Mouse (Mus musculus) cerebellum, postnatal 4 days (tissue): Measurements from ENCODE around the gene Rftn1.

ENCODE experiments used
- DNase-seq, 2 experiments: peaks; one replicate each; pipeline ENCODE4 v3.0.0; 2022; ENCODE audit warnings: low spot score in 2 of 2, mixed read lengths in 1 of 2

Gene Rftn1

DNA sequence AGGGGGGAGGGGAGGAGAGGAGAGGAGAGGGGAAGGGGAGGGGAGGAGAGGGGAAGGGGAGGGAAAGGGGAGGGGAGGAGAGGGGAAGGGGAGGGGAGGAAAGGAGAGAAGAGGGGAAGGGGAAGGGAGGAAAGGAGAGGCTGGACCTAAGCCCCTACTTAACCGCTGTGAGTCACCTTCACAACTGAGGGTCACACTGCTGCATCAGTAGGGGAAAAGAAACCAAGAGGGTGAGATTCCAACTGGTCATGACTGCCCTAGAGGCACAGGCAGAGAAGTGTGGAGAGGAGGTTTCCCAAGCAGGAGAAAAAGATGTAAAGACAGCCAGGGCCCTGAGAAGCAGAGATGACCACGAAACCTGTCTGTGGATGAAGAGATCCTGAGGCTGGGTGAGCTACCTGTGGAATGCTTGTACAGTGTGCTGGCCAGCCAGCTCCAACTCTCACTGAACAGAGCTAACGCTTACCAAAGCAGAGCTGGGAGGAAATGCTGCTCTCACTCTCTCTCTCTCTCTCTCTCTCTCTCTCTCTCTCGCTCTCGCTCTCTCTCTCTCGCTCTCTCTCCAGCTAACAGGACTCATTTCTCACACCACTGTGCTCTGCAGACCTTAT, 19.4 kb downstream of the Rftn1 start:
- no peak for DNase-seq

DNA sequence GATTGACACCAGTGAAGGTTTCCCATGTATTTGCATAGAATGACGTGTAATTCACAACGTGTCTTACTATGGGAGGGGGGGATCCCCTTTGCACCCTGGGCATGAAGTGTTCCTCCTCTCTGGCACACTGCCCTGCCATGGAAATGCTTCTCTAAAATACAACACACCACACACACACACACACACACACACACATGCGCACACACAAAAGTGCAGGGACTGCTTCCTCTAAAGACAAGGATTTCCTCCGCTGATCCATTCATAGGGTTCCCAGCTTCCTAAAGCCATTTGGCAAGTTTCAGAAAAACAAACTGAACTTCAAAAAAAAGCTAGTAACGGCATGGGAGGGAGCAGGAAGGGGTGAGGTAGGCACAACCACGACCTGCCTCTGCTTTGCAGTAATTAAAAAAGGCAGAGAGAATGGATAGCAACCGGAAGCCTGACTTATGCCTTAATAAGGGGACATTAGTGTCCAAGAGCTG, 20.5 kb downstream of the Rftn1 start:
- DNase-seq, result no peak

DNA sequence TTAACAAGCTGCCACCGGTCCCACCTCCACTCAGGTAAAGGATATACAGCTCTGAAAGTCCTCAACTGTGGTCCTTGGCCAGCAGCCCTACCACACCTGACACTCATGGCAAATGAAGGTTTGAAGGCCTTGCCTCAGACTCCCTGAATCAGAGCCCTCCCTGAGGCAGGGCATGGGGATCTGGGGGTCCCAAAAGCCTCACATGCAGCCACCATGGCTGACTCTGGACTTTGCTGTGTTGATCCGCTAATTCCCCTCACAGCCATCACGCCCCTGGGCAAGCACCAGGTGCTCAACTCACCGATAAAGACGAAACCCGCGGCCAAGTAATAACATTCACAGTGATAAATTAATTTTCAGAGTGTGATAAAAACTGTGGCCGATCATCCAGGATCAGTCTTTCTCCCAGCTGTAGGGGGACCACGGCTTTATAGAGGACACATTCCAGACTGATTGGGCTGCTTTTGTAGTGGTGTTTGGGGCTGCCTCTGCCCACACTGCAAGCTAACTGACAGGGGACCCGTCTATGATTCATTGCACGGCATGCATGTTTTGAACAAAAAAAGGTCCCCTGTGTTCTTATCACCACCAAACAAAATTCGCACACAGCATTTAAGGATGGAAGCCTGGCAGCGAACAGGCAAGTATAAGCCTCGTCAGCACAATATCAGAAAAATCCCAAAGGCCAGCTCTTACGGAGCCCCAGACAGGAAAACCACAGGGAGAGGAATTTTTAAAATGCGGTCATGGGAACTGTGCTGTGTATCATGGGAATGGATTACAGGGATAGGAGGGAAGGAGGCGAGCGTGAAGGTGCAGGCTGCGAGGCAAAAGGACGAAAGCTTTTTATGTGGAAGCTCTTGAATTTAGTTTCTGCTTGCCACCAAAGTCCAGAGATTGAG, 29.3 kb downstream of the Rftn1 start:
- no peak for DNase-seq

DNA sequence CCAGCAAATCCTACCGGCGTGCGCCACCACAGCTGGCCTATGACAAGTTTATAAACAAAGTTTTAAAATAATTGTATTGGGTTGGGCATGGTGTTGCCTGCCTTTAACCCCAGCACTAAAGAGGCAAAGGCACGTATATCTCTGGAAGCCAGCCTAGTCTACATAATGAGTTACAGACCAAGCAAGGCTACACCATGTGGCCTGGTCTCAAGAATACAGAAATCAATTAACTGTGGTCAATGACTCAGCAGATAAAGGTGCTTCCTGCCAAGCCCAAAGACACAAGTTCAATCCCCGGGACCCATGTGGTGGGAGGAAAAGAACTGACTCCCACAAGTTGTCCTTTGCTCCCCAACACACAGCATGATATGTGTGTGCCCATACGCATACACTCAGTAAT, 30.1 kb downstream of the Rftn1 start:
- DNase-seq, result no peak

DNA sequence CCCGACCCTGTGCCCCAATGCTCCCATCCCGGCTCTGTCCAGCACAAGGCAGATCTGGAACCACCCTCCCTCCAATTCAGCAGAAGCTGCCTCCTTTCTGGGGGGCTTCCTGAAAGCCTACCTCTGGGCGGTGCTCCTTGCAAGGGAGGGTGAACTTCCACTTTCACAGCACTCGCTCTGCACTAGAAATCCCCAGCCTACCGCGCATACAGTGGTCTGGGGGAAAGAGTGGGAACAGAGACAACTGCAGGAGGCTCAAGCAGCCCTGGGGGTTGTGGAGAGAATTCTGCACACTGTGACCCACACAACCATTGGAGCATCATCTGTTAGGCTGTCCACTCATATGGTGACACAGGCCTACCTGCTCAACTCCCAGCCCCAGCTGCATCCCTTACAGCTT, 30.7 kb downstream of the Rftn1 start:
- no peak for DNase-seq

DNA sequence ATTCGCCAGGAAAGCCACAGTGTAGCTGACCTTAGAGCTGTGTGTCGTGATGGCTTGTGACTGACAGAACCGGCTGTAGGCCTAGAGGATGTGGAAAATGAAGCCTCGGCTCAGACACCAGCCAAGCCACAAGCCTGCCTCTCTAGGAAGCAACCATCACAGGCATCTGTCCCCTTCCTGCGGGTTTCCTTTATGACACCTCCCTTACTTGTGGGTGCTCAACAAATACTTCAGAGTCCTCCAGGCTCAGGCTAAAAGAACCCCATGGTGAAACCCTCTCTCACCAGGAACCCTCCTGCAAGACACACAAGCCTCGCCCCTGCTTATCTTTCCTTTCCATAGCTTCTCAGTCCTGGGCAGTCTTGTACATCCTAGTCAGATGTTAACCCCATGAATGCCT, 31.9 kb downstream of the Rftn1 start:
- no peak for DNase-seq

DNA sequence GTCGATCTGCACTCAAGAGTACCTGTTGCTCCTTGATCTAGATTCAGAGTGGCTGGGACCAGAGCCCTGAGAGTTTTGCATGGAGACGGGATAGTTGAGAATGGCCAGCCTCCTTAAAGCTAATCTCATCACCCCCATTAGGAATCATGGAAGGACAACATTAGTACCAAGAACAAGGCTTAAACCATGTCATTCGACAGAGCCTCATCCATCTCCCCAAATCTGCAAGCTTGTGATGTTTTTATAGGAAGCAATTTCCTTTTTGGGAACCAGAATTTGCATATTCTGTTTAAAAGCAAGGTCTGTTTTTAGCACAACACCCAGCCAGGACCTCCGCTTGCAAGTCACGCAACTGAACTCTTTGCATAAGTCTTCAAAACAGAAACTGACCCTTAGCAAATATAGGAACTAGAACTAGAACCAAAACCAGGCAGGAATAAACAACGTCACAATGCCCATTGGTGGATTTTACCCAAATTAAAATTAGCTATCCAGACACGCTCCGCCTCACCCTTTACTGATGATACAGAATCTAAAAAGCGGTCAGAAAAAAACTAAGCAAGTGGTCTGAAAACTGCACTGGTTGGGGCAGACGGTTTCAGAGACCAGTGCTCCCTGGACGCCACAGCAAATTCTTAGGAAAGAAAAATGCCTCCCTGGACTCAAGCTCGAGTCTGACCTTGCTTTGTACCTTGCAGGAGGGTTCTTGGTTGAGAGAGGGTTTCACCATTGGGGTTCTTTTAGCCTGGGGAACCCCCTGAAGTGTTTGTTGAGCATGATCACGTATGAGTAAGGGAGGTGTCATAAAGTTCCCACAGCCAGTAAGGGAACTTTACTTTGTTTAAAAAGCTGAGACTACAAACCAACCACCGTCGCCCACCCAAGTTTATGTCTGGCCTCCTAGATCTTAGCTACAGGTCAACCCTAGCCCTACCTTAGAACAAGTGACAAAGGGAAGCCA, 33.0 kb downstream of the Rftn1 start:
- no peak for DNase-seq

DNA sequence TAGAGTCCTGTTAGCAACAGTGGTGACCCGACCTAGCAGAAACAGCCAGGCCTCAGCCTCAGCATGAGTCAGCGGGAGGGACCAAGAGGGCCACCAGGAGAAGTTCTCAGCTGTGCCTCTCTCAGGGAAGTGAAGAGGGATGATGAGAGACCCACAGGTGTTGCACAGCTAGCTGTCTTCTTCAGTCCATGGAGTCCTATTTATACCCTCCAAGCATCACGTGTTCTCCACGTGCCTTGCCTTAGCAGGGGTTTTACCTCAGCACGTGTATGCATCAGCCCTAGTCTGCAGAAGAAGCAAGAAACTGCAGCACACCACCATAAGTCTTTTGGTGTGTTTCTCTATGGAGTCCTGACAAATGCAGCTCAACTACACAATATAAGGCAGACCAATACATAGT, 38.4 kb downstream of the Rftn1 start:
- DNase-seq, result no peak

DNA sequence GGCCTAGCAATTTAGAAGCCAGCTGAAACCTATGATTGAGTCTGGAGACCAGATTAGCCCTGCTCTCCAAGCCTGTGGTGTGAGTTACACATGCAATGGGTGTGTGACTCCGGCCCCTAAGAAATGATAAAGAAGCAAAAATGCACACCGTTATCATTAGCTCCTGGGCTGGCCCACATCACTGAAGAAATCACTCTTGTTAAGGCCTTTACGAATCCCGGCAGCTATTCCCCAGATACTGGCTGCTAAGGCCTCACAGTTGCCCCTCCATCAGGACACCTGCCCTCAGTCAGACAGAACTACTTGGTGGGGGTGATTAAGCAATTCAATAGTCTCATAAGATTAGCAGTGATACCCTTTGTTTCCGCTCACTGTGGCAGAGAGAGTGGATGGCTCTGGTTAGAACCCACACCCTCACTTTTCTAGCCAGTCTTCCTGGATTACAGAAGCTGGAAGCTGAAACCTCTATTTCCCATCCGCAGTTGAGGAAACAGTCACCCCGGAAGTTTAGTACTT, 39.2 kb downstream of the Rftn1 start:
- DNase-seq, result no peak

DNA sequence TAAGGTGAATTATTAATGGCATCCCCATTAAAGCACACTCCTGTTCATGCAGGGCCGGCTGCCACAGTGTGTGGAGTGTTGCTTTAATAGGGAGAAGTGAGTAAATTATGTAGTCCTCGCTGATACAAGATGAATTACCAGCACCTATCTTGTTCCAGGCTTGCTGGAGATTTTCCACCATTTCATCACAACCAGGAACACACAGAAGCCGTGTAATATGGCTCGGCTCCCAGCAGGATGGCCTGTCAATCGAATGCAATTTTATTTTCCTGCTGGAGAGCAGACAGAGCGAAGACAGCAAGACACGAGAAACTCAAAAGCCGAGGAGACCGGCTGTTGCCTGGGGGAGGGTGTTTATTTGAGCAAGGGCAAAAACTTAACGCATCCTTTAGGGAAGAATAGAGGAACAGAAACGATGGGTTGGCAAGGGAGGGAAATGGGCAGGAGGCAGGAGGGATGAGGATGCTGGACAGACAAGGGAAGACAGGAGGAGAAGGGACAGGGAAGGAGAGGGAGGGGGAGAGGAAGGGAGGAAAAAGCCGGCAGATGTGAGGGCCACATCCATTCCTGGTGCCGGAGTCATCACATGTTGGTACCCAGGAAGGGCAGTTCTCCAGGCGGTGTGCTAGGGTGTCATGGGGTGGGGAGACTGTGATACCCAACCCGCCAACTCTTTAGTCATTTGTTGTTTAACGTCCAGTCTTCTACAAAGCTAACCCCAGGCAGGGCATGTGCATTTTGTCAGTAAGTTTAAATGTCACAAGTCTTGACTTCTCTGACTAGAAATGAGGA, 39.9 kb downstream of the Rftn1 start:
- DNase-seq, result no peak

DNA sequence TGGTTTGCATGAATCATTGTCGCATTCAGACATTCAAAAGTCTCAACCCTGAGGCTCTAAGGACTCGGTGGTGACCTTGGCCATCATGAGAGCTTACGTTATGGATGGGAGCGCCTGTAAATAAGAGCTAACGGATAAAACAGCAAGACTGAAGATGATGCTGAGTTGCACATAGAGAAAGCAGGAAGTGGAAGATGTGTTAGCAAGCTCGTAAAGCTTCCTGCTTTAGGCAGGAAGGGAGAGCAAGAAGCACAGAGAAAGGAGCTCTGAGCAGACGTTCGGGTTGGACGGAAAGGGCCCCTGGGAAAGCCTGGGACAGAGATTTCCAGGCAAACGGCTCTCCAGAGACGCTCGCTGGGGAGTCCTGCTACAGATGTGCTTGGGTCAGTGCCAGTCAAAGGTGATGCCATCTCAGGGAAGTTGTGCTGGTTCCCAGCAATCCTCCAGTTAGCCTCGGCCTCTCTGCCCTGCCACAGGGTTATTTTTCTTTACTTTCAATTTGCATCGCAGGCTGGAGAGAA, 40.7 kb downstream of the Rftn1 start:
- no peak for DNase-seq

DNA sequence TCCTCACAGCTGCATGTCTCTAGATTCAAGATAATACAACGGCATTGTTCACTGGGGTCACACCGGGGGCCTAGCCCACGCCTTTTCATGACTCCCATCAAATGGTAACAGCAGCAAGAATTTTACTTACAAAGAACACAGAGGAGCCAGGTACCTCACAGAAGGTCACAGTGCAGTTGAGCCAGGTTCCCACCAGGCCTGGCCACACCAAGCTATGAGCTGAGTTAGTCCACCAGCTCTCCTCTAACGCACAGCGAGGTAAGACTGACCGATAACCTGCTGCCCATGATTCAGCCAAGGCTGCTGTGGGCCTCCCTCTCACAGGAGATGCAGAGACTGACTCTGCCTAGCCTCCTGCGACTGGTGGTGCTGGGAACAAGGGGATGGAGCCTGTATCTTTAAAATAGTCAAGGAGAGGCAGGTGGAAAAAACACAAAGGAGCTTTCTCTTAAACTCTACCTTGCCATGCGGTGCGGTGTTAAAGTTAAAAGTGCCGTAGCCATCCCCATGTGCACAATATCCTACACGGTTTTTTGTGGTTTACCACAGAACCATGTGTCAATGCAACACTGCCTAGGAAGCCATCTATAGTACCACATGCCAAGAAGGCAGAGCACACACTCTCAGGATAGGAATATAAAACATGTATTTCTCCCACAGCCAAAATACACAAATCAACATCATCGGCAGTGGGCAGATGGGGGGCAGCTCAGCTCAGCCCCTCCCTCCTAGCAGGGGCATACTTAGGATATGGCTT, 42.5 kb downstream of the Rftn1 start:
- DNase-seq, result no peak

DNA sequence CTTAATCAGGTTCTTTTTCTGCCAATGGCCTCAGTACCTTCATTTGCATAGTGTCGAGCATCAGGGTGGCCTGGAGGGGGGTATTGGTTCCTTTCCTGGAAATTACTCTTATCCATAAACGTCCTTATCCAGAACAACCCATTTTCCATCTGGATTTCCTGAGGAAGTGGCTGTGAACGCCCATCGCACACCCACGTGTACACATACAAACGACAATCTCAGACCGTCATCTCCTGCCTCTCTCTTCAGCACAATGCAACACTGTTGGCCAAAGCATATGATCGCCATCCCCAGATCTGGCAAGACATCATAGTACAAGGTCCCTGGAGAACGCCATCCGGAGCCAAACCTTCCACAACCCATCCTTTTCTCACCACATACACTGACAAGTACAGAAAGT, 47.1 kb downstream of the Rftn1 start:
- DNase-seq, result no peak

DNA sequence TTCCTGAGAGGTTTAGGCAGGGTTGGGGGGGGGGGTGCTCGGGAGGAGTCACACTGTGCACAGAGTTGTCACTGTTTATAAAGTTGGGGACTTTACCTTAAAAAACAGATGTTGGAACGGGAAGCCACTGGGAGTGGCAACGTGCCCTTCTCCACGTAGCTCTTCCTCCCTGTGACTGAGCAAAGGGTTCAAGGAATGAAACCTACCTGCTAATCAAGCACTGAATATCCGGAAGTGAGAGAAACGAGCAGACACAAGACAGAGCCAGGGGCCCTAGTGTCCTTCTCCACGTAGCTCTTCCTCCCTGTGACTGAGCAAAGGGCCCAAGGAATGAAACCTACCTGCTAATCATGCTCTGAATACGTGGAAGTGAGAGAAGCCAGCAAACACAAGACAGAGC, 47.9 kb downstream of the Rftn1 start:
- DNase-seq, result no peak

DNA sequence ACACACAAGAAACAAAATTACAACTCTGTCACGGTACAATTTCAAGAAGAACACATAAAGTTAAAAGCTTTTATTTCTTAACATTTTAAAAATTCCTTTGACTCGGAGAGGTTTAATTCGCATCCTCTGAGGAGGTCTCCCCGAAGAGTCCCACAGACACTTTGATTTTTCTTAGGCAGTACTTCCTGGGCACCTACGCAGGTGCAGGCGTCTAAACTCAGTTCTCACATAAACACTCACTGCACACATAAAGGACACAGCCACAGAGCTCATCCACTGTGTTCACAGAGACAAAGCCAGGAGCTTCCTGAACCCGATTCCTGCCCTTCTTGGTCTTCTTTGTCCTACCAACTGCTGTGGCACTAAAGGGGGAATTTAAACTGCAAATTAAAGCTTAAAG, 48.3 kb downstream of the Rftn1 start:
- DNase-seq, result no peak

DNA sequence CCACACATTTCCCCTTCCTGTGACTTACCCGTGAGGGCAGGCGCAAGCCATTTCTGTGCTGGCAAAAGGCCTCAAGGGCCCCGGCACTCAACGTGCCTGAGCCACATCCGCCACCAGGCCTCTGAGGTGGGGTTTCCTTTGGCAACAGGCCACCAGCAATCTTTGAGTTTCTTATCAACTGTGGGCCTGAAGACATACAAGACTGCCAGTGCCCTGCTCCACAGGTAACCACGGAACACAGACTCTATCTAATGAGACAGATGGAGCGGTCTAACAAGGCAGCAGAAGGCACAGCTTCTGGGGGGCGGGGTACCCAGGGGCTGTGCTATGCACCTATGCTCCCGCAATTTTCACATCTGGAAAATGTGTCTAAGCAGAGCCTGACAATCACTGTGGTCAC, 54.4 kb downstream of the Rftn1 start:
- DNase-seq, result no peak

DNA sequence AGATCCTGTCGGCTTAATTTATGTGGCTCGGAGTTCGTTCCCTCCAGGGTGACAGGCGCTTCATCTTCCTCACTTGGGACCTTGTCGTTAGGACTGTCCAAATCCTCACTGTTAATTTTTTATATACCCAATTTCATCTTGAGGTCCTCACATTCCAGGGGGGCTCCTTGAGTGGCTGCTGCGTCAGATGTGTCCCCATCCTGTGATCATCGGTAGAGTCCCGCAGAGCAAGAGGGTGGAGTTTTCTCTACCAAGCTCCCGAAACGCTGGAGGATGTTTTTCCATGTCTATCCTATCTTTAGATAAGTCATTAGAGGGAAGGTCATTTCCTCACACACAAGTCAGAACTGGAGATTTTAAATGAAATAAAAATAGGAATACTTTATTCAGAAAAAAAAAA, 55.0 kb downstream of the Rftn1 start:
- no peak for DNase-seq

DNA sequence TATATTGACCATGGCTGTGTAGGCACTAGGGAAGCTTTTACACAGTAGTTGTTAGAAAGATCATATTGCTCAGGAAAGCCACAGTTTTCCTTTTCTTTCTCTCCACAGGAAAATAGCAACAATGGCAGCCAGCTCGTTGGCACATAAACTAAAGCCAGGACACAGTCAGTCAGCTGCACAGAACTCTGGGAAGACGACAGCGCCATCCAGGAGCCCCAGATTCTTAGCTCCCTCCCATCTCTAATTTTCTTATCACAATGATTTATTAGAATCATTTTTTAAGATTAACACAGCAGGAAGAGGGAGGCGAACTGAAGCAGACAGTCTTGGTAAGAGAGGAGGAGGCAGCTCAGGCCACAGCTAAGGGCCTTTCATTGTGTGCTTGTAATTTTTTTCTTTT, 58.8 kb downstream of the Rftn1 start:
- no peak for DNase-seq

DNA sequence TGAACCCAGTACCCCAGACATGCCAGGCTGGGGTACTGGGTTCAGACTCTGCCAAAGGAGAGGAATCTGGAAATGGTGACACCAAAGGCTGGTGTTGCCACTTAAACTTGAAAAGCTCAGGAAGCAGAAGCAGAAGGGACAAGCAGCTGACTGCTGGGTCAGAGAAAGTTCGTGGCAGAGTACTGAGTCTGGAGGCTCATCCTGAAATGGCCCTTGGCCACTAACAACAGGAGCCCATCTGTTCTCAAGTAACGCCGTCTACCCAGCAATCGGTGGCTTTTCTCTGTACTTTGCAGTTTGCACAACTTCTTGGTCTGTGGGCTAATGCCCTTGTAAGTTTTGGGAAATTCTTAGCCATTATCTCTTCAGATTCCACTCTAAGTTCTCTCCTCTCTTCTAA, 60.1 kb downstream of the Rftn1 start:
- no peak for DNase-seq

DNA sequence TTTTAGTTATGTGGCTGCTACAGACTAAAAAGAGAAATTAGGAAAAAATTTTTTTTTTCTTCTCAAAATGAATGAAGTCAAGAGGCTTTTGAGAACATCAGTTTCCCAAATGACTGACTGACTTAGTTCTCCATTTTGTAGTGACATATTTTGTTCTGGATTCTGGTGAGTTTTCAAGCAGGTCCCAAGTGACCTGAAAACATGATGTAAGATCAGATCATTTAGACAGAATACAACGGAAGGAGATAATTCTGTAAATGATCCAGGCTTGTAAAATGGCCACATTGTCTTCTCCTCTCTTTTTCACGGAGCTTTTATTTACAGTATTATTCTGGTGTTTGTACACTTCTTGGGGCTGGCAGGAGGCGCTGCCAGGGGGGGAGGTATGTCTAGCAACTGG, 62.1 kb downstream of the Rftn1 start:
- DNase-seq, result no peak
